Mouse (Mus musculus): Measurements from ENCODE around the gene Sh3tc1. TPM values are rescaled to one million over a fixed set of nuclear protein-coding genes. Genes with fewer than 3 reads are reported as not detected.

Sh3tc1 gene
- polyA plus RNA-seq, 1 experiment = 16.6 TPM

GRCm38 (mm10) chr5:35669747-35670411, 69.9 kb downstream of the Sh3tc1 start:
- peaks cover 29% of the 10 kb centered on the region for H3K4me1 ChIP-seq (ENCODE audit: control insufficient read depth, insufficient read depth, insufficient read length, low read length)
- H3K4me3 ChIP-seq (ENCODE audit: insufficient read depth, low read depth, low read length) = peak overlapping the region; percentile 1; the same call in 1 of the 2 replicates
- H3K27ac ChIP-seq (replicated peaks; ENCODE audit: low read depth, low read length) = 0 out of 2 replicates have a peak overlapping the region, but pooled peaks have one; percentile 58

- Histone ChIP-seq H3K4me1 (ENCODE audit: control insufficient read depth, insufficient read depth, insufficient read length, low read length) (peaks cover 2% of the 10 kb centered on the region; the same call in 1 of the 2 replicates), H3K27ac (replicated peaks; ENCODE audit: low read depth, low read length) (no peak overlapping the region), H3K4me3 (ENCODE audit: insufficient read depth, low read depth, low read length) (no peak overlapping the region)
Measured at GRCm38 (mm10) chr5:35666152-35666551, 73.6 kb downstream of the Sh3tc1 start.

GRCm38 (mm10) chr5:35662021-35662545, 77.7 kb downstream of the Sh3tc1 start:
- Histone ChIP-seq H3K27ac (replicated peaks; ENCODE audit: low read depth, low read length) (no peak overlapping the region), H3K4me1 (ENCODE audit: control insufficient read depth, insufficient read depth, insufficient read length, low read length) (no peaks in the 10 kb centered on the region), H3K4me3 (ENCODE audit: insufficient read depth, low read depth, low read length) (no peak overlapping the region)

- H3K27ac ChIP-seq (replicated peaks; ENCODE audit: low read depth, low read length) = no peak overlapping the region
- no peak overlapping the region for H3K4me3 ChIP-seq (ENCODE audit: insufficient read depth, low read depth, low read length)
- H3K4me1 ChIP-seq (ENCODE audit: control insufficient read depth, insufficient read depth, insufficient read length, low read length) = no peaks in the 10 kb centered on the region
Measured at GRCm38 (mm10) chr5:35661210-35661609, 78.6 kb downstream of the Sh3tc1 start.

GRCm38 (mm10) chr5:35659503-35659902, 80.3 kb downstream of the Sh3tc1 start:
- Histone ChIP-seq H3K4me1 (ENCODE audit: control insufficient read depth, insufficient read depth, insufficient read length, low read length) (no peaks in the 10 kb centered on the region), H3K4me3 (ENCODE audit: insufficient read depth, low read depth, low read length) (no peak overlapping the region), H3K27ac (replicated peaks; ENCODE audit: low read depth, low read length) (no peak overlapping the region)

GRCm38 (mm10) chr5:35655753-35656485, 83.9 kb downstream of the Sh3tc1 start:
- Histone ChIP-seq H3K4me3 (ENCODE audit: insufficient read depth, low read depth, low read length) (no peak overlapping the region), H3K27ac (replicated peaks; ENCODE audit: low read depth, low read length) (no peak overlapping the region), H3K4me1 (ENCODE audit: control insufficient read depth, insufficient read depth, insufficient read length, low read length) (peaks cover 8% of the 10 kb centered on the region)

- Histone ChIP-seq H3K4me3 (ENCODE audit: insufficient read depth, low read depth, low read length) (no peak overlapping the region), H3K4me1 (ENCODE audit: control insufficient read depth, insufficient read depth, insufficient read length, low read length) (peaks cover 8% of the 10 kb centered on the region), H3K27ac (replicated peaks; ENCODE audit: low read depth, low read length) (peak overlapping the region; percentile 79)
Measured at GRCm38 (mm10) chr5:35653743-35654395, 85.9 kb downstream of the Sh3tc1 start.

- Histone ChIP-seq H3K4me3 (ENCODE audit: insufficient read depth, low read depth, low read length) (no peak overlapping the region), H3K4me1 (ENCODE audit: control insufficient read depth, insufficient read depth, insufficient read length, low read length) (peaks cover 14% of the 10 kb centered on the region), H3K27ac (replicated peaks; ENCODE audit: low read depth, low read length) (peak overlapping the region; percentile 41; the same call in 1 of the 2 replicates)
Measured at GRCm38 (mm10) chr5:35652872-35653271, 86.9 kb downstream of the Sh3tc1 start.

GRCm38 (mm10) chr5:35652319-35652718, 87.5 kb downstream of the Sh3tc1 start:
- Histone ChIP-seq H3K4me1 (ENCODE audit: control insufficient read depth, insufficient read depth, insufficient read length, low read length) (peaks cover 18% of the 10 kb centered on the region), H3K27ac (replicated peaks; ENCODE audit: low read depth, low read length) (no peak overlapping the region), H3K4me3 (ENCODE audit: insufficient read depth, low read depth, low read length) (no peak overlapping the region)

GRCm38 (mm10) chr5:35648230-35648629, 91.6 kb downstream of the Sh3tc1 start:
- peak overlapping the region; percentile 73 for H3K27ac ChIP-seq (replicated peaks; ENCODE audit: low read depth, low read length)
- H3K4me3 ChIP-seq (ENCODE audit: insufficient read depth, low read depth, low read length) = no peak overlapping the region

GRCm38 (mm10) chr5:35647562-35647961, 92.2 kb downstream of the Sh3tc1 start:
- peaks cover 16% of the 10 kb centered on the region for H3K4me1 ChIP-seq (ENCODE audit: control insufficient read depth, insufficient read depth, insufficient read length, low read length)
- peak overlapping the region; percentile 73 for H3K27ac ChIP-seq (replicated peaks; ENCODE audit: low read depth, low read length)
- H3K4me3 ChIP-seq (ENCODE audit: insufficient read depth, low read depth, low read length) = no peak overlapping the region

More at GRCm38 (mm10) chr5:35648230-35648629, 91.6 kb downstream of the Sh3tc1 start:
- peaks cover 20% of the 10 kb centered on the region for H3K4me1 ChIP-seq (ENCODE audit: control insufficient read depth, insufficient read depth, insufficient read length, low read length)

Other genes starting within 250 kb of the Sh3tc1 start
- 0.48 and 0.83 TPM in 2 replicates for gene Cpz, start 214.3 kb downstream of the Sh3tc1 start, polyA plus RNA-seq (2012; ENCODE audit: insufficient read depth, insufficient read length, missing spikeins)
- 1.1 and 2.8 TPM in 2 replicates for gene Trmt44, start 164.9 kb downstream of the Sh3tc1 start, polyA plus RNA-seq (2012; ENCODE audit: insufficient read depth, insufficient read length, missing spikeins)
- 24.1 and 24.5 TPM in 2 replicates for gene Acox3, start 156.9 kb downstream of the Sh3tc1 start, polyA plus RNA-seq (2012; ENCODE audit: insufficient read depth, insufficient read length, missing spikeins)
- gene Htra3, start 60.2 kb downstream of the Sh3tc1 start, polyA plus RNA-seq (2012; ENCODE audit: insufficient read depth, insufficient read length, missing spikeins) = 60.4 and 62.3 TPM in 2 replicates
- gene Ablim2, start 17.9 kb upstream of the Sh3tc1 start, polyA plus RNA-seq (2012; ENCODE audit: insufficient read depth, insufficient read length, missing spikeins) = 4.6 and 7.5 TPM in 2 replicates
- 19.0 and 19.3 TPM in 2 replicates for gene Afap1, start 153.3 kb upstream of the Sh3tc1 start, polyA plus RNA-seq (2012; ENCODE audit: insufficient read depth, insufficient read length, missing spikeins)